Mouse (Mus musculus): ENCODE results near the gene Gp5.

DNA sequence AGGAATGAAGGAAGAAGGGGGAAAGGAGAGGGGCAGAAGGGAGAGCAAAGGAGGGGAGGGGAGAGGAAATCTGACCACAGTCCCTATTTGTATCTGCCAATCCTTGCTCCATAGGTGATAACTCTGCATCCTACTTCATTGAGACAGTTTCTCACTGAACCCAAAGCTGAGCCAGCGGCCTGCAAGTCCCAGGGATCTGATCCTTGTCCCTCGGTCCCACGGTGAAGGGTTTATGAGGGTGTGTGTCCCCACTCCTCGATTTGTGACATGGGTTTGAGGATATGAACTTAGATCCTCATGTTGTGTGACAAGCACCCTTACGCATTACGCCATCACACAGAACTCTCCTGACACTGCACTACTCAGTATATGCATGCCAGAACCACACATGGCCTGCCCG is 15.5 kb downstream of the Gp5 start:
- TF ChIP-seq CTCF (IDR thresholded peaks at IDR 0.05; ENCODE audit: low read depth, low read length) (no peak), EP300 (IDR thresholded peaks at IDR 0.05; ENCODE audit: insufficient read depth, low read depth, low read length) (no peak)

All from ES-Bruce4 (cell line).